Mouse (Mus musculus) liver, embryonic 14.5 days (tissue): ENCODE results near the gene Chd2. TPM values are rescaled to one million over a fixed set of nuclear protein-coding genes. Genes with fewer than 3 reads are reported as not detected.

Experiments
- ATAC-seq: fragments of 200-750 bp; cut with Nextera tagmentation; 2 replicates; pipeline ENCODE4 v1.8.0; 2017; ENCODE audit warnings: moderate number of reproducible peaks, mild to moderate bottlenecking, moderate library complexity; ENCODE audit not compliant: insufficient read depth
- DNase-seq, 3 experiments: peaks; one replicate each; pipeline ENCODE4 v3.0.0-alpha.2; 2012 to 2013; ENCODE audit warnings: low read depth in 3 of 3, low spot score in 3 of 3
- H3K27ac ChIP-seq: fragments of 300-500 bp; sonication (generic); 2 replicates; pipeline ENCODE4 v1.5.1; 2014; ENCODE audit warnings: moderate library complexity, mild to moderate bottlenecking, control low read depth, inconsistent platforms
- H3K27me3 ChIP-seq: fragments of 300-500 bp; sonication (generic); 2 replicates; pipeline ENCODE4 v1.6.1; 2014; ENCODE audit warnings: mild to moderate bottlenecking, low read length, moderate library complexity; ENCODE audit not compliant: control insufficient read depth, insufficient read depth
- H3K36me3 ChIP-seq: fragments of 300-500 bp; sonication (generic); replicated peaks from 2 replicates; pipeline ENCODE4 v1.6.1; 2014; ENCODE audit warnings: low read depth; ENCODE audit not compliant: control insufficient read depth, insufficient read depth
- H3K4me1 ChIP-seq, 2 experiments: fragments of 200-500 bp in 1 of 2; fragments of 300-500 bp in 1 of 2; sonication (generic) in 1 of 2; replicated peaks; 2 replicates each; pipeline ENCODE4 v1.6.1; 2012 to 2014; ENCODE audit warnings: antibody characterized with exemption in 1 of 2, inconsistent platforms in 1 of 2, low read length in 1 of 2; ENCODE audit not compliant: control insufficient read depth in 2 of 2, insufficient read depth in 2 of 2
- H3K4me2 ChIP-seq: fragments of 300-500 bp; sonication (generic); 2 replicates; pipeline ENCODE4 v1.6.1; 2014; ENCODE audit warnings: low read depth, mild to moderate bottlenecking, control low read depth, moderate library complexity
- H3K4me3 ChIP-seq, 2 experiments: fragments of 200-500 bp in 1 of 2; fragments of 300-500 bp in 1 of 2; sonication (generic) in 1 of 2; 2 replicates each; pipeline ENCODE4 v1.5.1; 2012 to 2014; ENCODE audit warnings: low read depth in 2 of 2, low read length in 2 of 2, mild to moderate bottlenecking in 2 of 2, control low read depth in 1 of 2, inconsistent platforms in 1 of 2, moderate library complexity in 1 of 2; ENCODE audit not compliant: insufficient read depth in 1 of 2
- H3K9ac ChIP-seq: fragments of 300-500 bp; sonication (generic); replicated peaks from 2 replicates; pipeline ENCODE4 v1.6.1; 2014; ENCODE audit warnings: mild to moderate bottlenecking, control low read depth, moderate library complexity
- H3K9me3 ChIP-seq: fragments of 300-500 bp; sonication (generic); 2 replicates; pipeline ENCODE4 v1.6.1; 2016; ENCODE audit warnings: low read length, mixed read lengths; ENCODE audit not compliant: control insufficient read depth
- CTCF ChIP-seq: IDR thresholded peaks from 2 replicates; pipeline ENCODE4 v1.5.1; 2016; ENCODE audit warnings: antibody characterized with exemption, low read depth, control low read depth
- EP300 ChIP-seq: IDR thresholded peaks from 2 replicates; pipeline ENCODE4 v1.6.1; 2016; ENCODE audit warnings: antibody characterized with exemption, low read depth
- WGBS: fragments of 180-500 bp; shearing (Covaris S2); extraction: QIAGEN DNeasy Blood & Tissue Kit; methylation state at CpG from one replicate; pipeline ENCODE4 v1.1.7; 2014; ENCODE audit not compliant: insufficient replicate concordance; 5-methylcytosine and 5-hydroxymethylcytosine counted together
- polyA plus RNA-seq, 2 experiments: library from polyadenylated mRNA; depleted of rRNA in 1 of 2; stranded (reverse) in 1 of 2; unstranded in 1 of 2; fragments of >200 nt; fragmentation: Nextera tagmentation in 1 of 2; extraction: Ambion mirVana in 1 of 2; gene quantifications; 2 replicates each; pipeline versions ENCODE4 v1.2.1 to v1.2.3; 2012 to 2014

Gene Chd2
- polyA plus RNA-seq, 2 experiments: 12.0 to 14.8 TPM

DNA sequence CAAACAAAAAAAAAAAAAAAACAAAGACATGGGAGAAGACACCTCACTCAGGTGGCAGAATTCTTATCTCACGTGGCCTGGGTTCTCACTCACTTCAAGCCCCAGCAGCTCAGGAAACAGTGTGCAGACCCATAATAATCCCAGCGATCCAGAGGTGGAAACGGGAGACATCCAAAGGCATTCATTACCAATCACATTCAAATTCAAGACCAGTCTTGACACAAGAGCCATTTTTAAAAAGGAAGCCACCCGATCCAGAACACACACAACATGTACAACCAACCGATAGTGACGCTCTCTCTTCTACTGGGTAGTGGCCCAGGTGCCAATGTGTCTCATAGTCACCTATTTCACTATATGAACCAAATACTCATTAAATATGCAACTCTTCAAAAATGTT, 19.2 kb upstream of the Chd2 start:
- Histone ChIP-seq H3K4me3 (no peak overlapping the region), H3K36me3 (no peaks in the 10 kb centered on the region), H3K27me3 (no peaks in the 10 kb centered on the region), H3K9ac (no peak overlapping the region), H3K4me1 (peaks cover 13 to 16% of the 10 kb centered on the region in 2 experiments), H3K27ac (no peak overlapping the region), H3K4me2 (no peak overlapping the region), H3K9me3 (no peaks in the 10 kb centered on the region)
- DNase-seq (no peak), ATAC-seq (no peak)
- TF ChIP-seq CTCF (no peak), EP300 (no peak)
- WGBS: 82% methylated on average over 6 of the region's 6 CpGs

DNA sequence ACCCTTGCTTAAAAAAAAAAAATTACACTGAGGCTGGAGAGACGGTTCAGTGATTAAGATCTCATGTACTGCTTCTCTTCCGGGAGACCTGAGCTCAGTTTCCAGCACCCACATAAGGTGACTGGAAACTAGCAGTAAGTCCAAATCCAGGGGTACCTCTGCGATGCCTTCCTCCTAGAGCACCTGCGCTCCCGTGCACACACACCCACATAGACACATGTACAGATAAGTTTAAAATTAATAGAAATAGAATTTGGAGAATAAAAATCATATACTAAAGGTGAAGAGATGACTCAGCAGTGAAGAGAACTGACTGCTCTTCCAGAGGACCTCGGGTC, 18.2 kb upstream of the Chd2 start:
- Histone ChIP-seq H3K36me3 (no peaks in the 10 kb centered on the region), H3K4me1 (peaks cover 13 to 16% of the 10 kb centered on the region in 2 experiments), H3K9me3 (no peaks in the 10 kb centered on the region), H3K27me3 (no peaks in the 10 kb centered on the region), H3K9ac (peak overlapping the region; percentile 82), H3K27ac (peak overlapping the region; percentile 83), H3K4me2 (peak overlapping the region; percentile 95), H3K4me3 (peak overlapping the region; percentile 78 to 92)
- no peak for DNase-seq
- no peak for ATAC-seq
- no peak for TF ChIP-seq EP300
- no peak for TF ChIP-seq CTCF
- WGBS: 60% methylated on average over 6 of the region's 6 CpGs

DNA sequence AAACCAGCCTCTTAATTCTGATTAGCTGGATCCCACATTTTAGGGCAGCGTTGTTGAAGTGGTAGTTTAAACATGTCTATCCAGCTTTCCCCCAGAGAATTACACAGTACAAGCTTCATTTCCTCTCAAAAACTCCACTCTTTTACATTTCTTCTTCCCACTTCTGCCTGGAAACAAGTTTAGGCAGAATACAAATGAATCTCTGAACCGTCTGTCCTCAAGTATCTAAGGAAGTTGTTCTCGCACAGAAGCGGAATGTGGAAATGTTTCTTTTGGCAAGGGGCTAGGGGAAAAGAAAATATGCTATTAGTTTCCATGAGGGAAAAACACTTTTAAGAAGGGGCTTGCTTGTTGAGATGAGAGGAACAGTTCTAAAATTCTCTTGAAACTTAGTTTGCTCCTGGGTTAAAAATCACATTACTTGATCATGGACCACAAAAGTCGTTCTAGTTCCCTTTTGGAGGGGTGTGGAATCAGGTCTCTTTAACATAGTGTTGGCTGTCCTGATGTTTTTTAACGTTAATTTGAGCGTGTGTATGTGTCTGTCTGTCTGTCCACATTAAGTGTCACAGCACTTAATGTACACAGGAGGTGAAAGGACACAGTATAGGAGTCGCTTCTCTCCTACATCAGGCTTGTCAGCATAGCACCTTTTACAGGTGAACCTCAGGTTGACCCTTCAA, 17.7 kb upstream of the Chd2 start:
- 11% methylated on average over 8 of the region's 8 CpGs for WGBS
- Histone ChIP-seq H3K27me3 (no peaks in the 10 kb centered on the region), H3K9me3 (no peaks in the 10 kb centered on the region), H3K4me3 (peak overlapping the region; percentile 78 to 92), H3K4me1 (peaks cover 13 to 16% of the 10 kb centered on the region in 2 experiments), H3K36me3 (no peaks in the 10 kb centered on the region), H3K27ac (peak overlapping the region; percentile 83), H3K4me2 (peak overlapping the region; percentile 95), H3K9ac (peak overlapping the region; percentile 82)
- DNase-seq: no peak
- no peak for TF ChIP-seq CTCF
- no peak for TF ChIP-seq EP300
- no peak for ATAC-seq

DNA sequence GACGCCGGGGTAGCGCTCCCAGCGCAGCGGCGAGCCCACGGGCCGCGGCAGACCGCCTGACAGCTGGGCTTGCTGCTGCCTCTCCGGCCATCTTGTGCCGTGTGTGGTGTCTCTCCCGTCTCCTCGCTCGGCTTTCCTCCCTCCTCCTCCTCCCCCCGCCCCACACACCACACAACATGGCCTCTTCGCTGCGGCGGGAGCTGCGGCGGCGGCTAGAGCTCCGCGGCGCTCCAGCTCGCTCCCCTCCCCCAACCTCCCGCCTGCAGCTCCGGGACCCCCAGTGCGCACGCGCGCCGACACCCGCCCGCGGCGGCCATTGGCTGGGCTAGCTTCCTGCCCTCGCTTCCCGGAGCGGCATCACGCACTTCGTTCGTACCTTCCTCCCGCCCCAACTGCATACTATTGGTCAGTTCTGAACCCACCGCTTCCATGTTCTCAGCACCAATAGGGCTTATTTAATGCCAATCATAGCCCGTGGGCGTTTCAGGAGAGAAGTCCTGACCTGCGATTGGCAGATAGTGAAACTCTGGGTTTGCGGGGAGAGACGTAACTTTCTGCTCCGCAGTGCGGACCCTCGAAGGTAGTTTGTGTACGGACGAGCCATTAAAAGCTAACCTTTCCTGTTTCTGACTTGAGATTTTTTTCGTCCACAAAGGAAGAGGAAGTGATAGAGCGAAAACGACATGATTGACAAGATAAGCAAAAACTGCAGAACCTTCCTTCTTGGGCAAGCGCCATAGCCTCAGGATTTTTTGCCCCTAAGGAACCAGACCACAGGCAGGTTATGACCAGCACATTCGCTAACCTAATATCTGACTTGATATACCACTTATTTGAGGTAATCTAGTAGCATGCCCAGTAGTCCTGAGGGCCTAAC, 16.9 kb upstream of the Chd2 start:
- H3K4me3 ChIP-seq: peak overlapping the region; percentile 92
- DNase-seq: peak; percentile 100
- peak overlapping the region; percentile 95 for H3K4me2 ChIP-seq
- H3K4me1 ChIP-seq: peaks cover 13 to 16% of the 10 kb centered on the region in 2 experiments
- peak overlapping the region; percentile 93 for H3K27ac ChIP-seq
- H3K36me3 ChIP-seq: no peaks in the 10 kb centered on the region
- no peaks in the 10 kb centered on the region for H3K27me3 ChIP-seq
- TF ChIP-seq CTCF (0 out of 2 replicates have a peak, but pooled peaks have one; percentile 6), EP300 (no peak)
- H3K9me3 ChIP-seq: no peaks in the 10 kb centered on the region
- peak overlapping the region; percentile 96 for H3K9ac ChIP-seq
- peak; percentile 99 for ATAC-seq
- under 1% methylated on average over 56 of the region's 60 CpGs for WGBS

DNA sequence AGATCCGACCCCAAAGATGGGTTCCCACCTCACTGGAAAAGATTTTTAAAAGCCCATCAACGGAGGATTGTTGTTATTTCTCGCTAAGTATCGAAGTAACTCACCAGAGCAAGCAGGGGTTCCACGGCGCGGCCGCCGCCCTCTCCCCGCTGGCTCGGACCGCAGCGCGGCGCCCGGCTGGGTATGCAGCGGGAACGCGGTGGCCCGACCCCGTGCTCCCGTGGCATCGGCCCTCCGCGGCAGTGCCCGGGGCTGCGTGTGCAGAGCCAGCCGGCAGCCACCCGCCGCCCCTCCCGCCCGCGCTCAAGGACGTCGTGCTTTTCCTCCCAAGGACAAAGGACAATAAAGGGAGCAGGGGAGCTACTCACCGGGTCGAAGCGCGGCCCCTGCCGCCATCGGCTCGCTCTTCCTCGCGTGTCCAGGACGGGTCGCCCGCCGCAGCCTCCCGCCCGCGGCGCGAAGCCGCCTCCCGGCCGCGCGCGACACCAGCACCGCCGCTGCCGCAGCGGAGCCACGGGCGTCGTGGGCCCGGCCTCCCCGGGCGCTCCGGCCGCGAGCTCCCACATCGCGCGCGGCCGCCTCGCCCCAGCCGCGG, 16.1 kb upstream of the Chd2 start:
- Histone ChIP-seq H3K27me3 (no peaks in the 10 kb centered on the region), H3K36me3 (peaks cover under 1% of the 10 kb centered on the region), H3K4me3 (peak overlapping the region; percentile 92), H3K9ac (peak overlapping the region; percentile 96), H3K27ac (peak overlapping the region; percentile 93), H3K4me1 (peaks cover 14 to 17% of the 10 kb centered on the region in 2 experiments), H3K9me3 (no peaks in the 10 kb centered on the region), H3K4me2 (peak overlapping the region; percentile 64)
- DNase-seq (no peak), ATAC-seq (peak; percentile 21)
- TF ChIP-seq CTCF (no peak), EP300 (no peak)
- WGBS: under 1% methylated on average over 68 of the region's 80 CpGs
